Mouse (Mus musculus): ENCODE data around the gene Rps6ka5. TPM values are rescaled to one million over a fixed set of nuclear protein-coding genes. Genes with fewer than 3 reads are reported as not detected.

Gene Rps6ka5
- polyA plus RNA-seq, 1 experiment from 2014 or later, result 1.6 TPM

DNA sequence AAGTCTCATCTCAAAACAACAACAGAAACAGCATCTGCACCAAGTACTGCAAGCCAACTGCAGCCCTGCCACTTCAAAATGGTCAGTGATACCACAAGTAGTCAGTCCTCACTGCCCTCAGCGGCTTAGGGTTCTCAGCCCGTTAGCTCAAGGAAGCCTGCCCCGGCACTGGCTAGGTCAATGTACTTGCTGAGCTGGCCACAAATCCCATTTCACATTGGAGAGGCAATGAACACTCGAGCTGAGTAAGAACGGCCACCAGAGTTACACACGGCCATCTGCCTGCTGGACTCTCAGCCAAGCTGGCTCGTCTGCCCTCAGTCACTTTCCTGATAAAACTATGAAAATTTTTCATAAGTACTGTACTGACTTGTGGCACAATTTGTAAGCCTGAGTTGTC is 95.5 kb downstream of the Rps6ka5 start:
- WGBS (ENCODE audit: insufficient replicate concordance), result 70% methylated on average over 7 of the region's 7 CpGs
- no peaks in the 10 kb centered on the region for H3K36me3 ChIP-seq (ENCODE audit: control insufficient read depth, insufficient read depth)
- no peak for ATAC-seq (ENCODE audit: low read depth)

DNA sequence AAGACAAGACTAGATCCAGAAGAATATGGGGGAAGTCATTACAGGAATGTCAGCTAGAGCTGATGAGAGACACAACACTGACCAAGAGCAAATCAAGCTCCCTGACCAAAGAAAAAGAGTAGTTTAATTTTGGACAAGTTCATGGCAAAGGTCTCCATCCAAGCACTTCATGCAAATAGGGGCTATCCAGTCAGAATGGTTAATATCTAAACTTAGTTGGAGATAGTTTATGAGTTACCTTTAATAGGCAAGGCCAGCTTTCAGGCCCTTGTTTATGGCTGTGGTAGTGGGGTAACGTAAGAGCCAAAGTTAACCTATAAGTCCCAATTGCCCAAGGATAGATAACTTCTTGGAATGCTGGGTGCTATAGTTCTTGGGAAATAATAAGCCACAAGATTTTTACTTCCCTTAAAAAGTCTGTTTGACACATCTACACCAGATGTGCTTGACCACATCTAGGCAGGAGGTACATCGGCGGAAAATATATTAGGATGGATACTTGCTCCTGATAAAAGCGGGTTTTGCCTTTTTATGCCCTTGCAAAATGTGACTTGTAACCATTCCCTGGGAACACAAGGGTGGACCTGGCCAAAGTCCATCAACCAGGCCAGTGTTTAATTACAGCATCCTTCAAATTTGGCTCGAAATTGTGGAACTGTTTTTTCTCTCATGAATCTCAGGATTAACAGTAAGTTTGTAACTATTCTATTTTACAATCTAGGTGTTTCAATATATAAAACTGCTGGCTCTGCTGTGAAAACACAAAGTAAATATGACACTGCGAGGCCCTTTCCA is 97.5 kb downstream of the Rps6ka5 start:
- ATAC-seq (ENCODE audit: low read depth), result no peak
- no peak overlapping the region for H3K4me3 ChIP-seq (ENCODE audit: low read depth, low read length)
- 71% methylated on average over 6 of the region's 6 CpGs for WGBS (ENCODE audit: insufficient replicate concordance)

More for the DNA sequence above, 95.5 kb downstream of the Rps6ka5 start:
- no peak overlapping the region for H3K27ac ChIP-seq (ENCODE audit: low read length)
- H3K27me3 ChIP-seq (ENCODE audit: control insufficient read depth, insufficient read depth, low read depth, low read length), result no peaks in the 10 kb centered on the region
- no peaks in the 10 kb centered on the region for H3K9me3 ChIP-seq (replicated peaks; ENCODE audit: control insufficient read depth, low read length)
- H3K4me1 ChIP-seq (ENCODE audit: control insufficient read depth, low read depth, low read length), result no peaks in the 10 kb centered on the region
- H3K9ac ChIP-seq (ENCODE audit: low read depth, low read length), result no peak overlapping the region
- no peak overlapping the region for H3K4me2 ChIP-seq (ENCODE audit: low read depth, low read length)
- no peak overlapping the region for H3K4me3 ChIP-seq (ENCODE audit: low read depth, low read length)

DNA sequence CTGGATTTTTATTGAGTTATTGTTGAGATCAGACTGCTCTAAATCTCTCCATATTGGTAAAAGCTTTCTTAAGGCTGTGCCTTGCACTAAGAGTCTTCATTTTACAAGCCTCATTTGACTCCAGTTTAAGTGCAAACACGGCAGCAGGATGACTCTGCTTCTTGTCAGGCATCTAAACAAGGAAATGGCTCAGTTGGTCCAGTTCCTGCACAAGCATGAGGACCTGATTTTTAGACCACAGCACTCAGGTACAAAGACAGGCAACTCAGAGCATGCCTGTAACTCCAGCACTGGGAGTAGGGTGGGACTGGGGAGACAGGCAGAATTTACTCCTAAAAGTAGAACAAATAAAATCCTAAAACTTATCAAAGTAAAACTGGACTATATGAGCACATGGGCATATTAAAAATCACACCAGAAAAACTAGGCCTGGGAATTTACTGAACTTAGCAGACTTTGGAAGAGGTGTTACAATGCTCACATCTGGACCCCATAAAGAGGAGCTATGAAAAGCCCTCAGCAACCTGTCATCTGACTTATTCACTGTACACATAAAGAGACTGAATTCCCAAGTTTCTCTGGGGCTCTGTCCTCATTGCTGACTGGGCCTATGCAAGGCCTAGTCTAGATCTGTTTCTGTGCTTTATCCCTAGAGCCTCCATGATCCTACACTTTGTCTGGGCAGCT is 99.6 kb downstream of the Rps6ka5 start:
- no peak for ATAC-seq (ENCODE audit: low read depth)
- 14% methylated on average over 1 of the region's 1 CpGs for WGBS (ENCODE audit: insufficient replicate concordance)
- Histone ChIP-seq H3K9ac (ENCODE audit: low read depth, low read length) (no peak overlapping the region), H3K36me3 (ENCODE audit: control insufficient read depth, insufficient read depth) (no peaks in the 10 kb centered on the region), H3K9me3 (replicated peaks; ENCODE audit: control insufficient read depth, low read length) (no peaks in the 10 kb centered on the region), H3K4me1 (ENCODE audit: control insufficient read depth, low read depth, low read length) (no peaks in the 10 kb centered on the region), H3K27ac (ENCODE audit: low read length) (no peak overlapping the region), H3K4me2 (ENCODE audit: low read depth, low read length) (no peak overlapping the region), H3K4me3 (ENCODE audit: low read depth, low read length) (no peak overlapping the region), H3K27me3 (ENCODE audit: control insufficient read depth, insufficient read depth, low read depth, low read length) (no peaks in the 10 kb centered on the region)

More for the DNA sequence above, 97.5 kb downstream of the Rps6ka5 start:
- Histone ChIP-seq H3K4me2 (ENCODE audit: low read depth, low read length) (no peak overlapping the region), H3K9me3 (replicated peaks; ENCODE audit: control insufficient read depth, low read length) (no peaks in the 10 kb centered on the region), H3K9ac (ENCODE audit: low read depth, low read length) (no peak overlapping the region), H3K27me3 (ENCODE audit: control insufficient read depth, insufficient read depth, low read depth, low read length) (no peaks in the 10 kb centered on the region), H3K27ac (ENCODE audit: low read length) (no peak overlapping the region), H3K4me1 (ENCODE audit: control insufficient read depth, low read depth, low read length) (no peaks in the 10 kb centered on the region), H3K36me3 (ENCODE audit: control insufficient read depth, insufficient read depth) (no peaks in the 10 kb centered on the region)

DNA sequence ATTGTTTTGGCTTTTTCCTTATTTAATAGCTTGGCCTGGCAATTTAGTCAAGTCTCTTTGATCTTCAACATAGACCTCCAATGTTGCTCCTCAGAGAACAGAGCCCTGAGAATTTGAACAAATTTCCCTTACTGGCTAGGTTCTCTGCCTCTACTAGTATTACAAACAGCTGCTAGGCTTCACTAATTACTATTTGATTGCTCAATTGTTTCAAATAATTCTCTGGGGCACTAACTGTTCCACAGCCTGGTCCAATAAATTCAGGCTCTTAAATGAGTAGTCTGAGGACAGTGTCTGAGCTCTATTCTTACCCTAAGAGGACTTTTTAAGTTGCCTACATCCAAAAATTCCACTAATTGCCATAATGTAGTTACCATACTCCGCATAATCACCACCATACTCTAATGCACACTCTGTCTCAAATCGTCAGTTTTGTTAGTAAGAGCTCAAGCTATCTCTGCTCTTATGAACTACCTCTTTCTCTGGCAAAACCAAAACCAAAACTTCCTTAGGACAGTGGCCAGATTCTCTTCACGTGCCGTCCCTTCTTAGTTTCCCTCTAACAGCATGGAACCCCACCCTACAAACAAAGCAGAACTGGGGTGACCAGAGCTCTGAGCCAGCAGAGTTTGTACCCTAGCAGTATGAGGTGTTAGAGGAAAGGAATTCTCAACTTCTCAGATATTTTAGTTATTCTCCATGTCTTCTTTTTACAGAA is 100.4 kb downstream of the Rps6ka5 start:
- Histone ChIP-seq H3K4me2 (ENCODE audit: low read depth, low read length) (no peak overlapping the region), H3K9me3 (replicated peaks; ENCODE audit: control insufficient read depth, low read length) (no peaks in the 10 kb centered on the region), H3K27ac (ENCODE audit: low read length) (no peak overlapping the region; the same call in 1 of the 2 replicates), H3K27me3 (ENCODE audit: control insufficient read depth, insufficient read depth, low read depth, low read length) (no peaks in the 10 kb centered on the region), H3K4me1 (ENCODE audit: control insufficient read depth, low read depth, low read length) (no peaks in the 10 kb centered on the region), H3K4me3 (ENCODE audit: low read depth, low read length) (no peak overlapping the region), H3K36me3 (ENCODE audit: control insufficient read depth, insufficient read depth) (no peaks in the 10 kb centered on the region), H3K9ac (ENCODE audit: low read depth, low read length) (no peak overlapping the region)
- no peak for ATAC-seq (ENCODE audit: low read depth)
- WGBS (ENCODE audit: insufficient replicate concordance), result 27% methylated on average over 4 of the region's 4 CpGs

DNA sequence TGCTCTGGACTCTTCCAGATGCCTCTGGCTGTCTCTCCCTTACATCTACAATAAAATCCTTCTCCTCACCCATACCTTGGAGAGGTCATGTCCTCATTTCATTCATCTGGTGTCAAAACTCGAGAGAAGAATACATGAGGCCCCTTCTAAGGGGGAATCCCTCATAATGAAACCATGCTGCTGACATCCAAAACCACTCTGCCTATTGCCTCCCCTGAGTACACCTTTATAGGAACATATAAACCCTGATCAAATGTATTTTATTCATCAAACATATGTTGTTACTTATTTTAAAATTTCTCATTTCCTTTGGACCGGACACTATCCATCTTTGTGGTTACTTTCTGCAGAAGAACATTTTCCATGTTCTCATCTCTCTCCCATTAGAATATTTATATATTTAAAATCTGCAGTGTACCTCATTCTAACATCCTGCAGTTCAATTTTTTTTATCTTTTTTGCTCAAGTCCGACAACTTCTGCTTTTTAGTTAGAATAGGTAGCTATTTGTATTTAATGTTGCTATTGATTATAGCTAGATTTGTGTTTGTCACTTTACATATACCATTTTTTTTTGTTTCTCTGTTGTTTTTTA is 101.8 kb downstream of the Rps6ka5 start:
- Histone ChIP-seq H3K36me3 (ENCODE audit: control insufficient read depth, insufficient read depth) (no peaks in the 10 kb centered on the region), H3K4me3 (ENCODE audit: low read depth, low read length) (no peak overlapping the region), H3K27ac (ENCODE audit: low read length) (no peak overlapping the region), H3K27me3 (ENCODE audit: control insufficient read depth, insufficient read depth, low read depth, low read length) (no peaks in the 10 kb centered on the region), H3K4me2 (ENCODE audit: low read depth, low read length) (no peak overlapping the region), H3K4me1 (ENCODE audit: control insufficient read depth, low read depth, low read length) (no peaks in the 10 kb centered on the region), H3K9me3 (replicated peaks; ENCODE audit: control insufficient read depth, low read length) (no peaks in the 10 kb centered on the region), H3K9ac (ENCODE audit: low read depth, low read length) (no peak overlapping the region)
- 58% methylated on average over 3 of the region's 3 CpGs for WGBS (ENCODE audit: insufficient replicate concordance)
- ATAC-seq (ENCODE audit: low read depth), result no peak

DNA sequence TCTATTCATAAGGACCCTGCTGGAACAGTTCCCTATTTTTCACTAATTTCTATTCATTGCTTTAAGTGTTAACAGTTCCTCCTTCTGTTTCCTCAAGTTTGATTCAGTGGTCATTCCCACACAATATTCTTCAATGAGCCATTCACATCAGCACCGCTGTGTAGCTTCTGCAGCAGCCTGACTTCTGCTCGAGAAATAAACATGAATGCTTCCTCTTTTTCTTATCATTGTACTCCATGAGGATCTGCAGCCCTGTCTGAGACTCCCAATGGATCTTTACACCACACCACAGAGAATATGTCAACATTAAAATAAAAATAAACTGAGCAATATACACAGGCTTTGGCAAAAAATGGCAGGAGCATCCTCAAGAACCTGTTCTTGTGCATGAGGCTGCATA is 111.5 kb downstream of the Rps6ka5 start:
- no peaks in the 10 kb centered on the region for H3K27me3 ChIP-seq (ENCODE audit: control insufficient read depth, insufficient read depth, low read depth, low read length)
- H3K9me3 ChIP-seq (replicated peaks; ENCODE audit: control insufficient read depth, low read length), result no peaks in the 10 kb centered on the region
- no peak overlapping the region for H3K27ac ChIP-seq (ENCODE audit: low read length)
- no peak for ATAC-seq (ENCODE audit: low read depth)
- H3K4me2 ChIP-seq (ENCODE audit: low read depth, low read length), result no peak overlapping the region
- H3K36me3 ChIP-seq (ENCODE audit: control insufficient read depth, insufficient read depth), result no peaks in the 10 kb centered on the region
- H3K4me3 ChIP-seq (ENCODE audit: low read depth, low read length), result no peak overlapping the region
- H3K4me1 ChIP-seq (ENCODE audit: control insufficient read depth, low read depth, low read length), result no peaks in the 10 kb centered on the region
- H3K9ac ChIP-seq (ENCODE audit: low read depth, low read length), result no peak overlapping the region
- WGBS (ENCODE audit: insufficient replicate concordance), result 28% methylated on average over 2 of the region's 2 CpGs

DNA sequence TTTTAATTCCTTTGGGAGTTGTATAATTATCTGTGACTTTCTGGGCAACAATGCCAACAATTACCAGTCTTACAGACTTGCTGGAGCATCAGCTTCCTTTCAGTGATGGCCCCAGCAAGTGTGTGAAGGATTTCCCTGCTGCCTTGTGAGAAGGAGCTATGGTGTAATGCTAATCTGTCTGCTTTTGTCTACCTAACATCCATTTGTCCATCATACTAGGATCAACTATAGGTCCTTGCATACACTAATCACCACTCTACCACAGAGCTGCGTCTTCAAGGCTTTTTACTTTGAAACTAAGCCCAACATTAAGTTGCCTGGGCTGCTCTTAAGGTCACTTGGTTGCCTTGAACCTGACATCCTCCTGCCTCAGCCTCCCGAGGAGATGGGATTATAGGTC is 112.9 kb downstream of the Rps6ka5 start:
- ATAC-seq (ENCODE audit: low read depth), result no peak
- Histone ChIP-seq H3K9me3 (replicated peaks; ENCODE audit: control insufficient read depth, low read length) (no peaks in the 10 kb centered on the region), H3K36me3 (ENCODE audit: control insufficient read depth, insufficient read depth) (no peaks in the 10 kb centered on the region), H3K27ac (ENCODE audit: low read length) (no peak overlapping the region), H3K4me2 (ENCODE audit: low read depth, low read length) (no peak overlapping the region), H3K9ac (ENCODE audit: low read depth, low read length) (no peak overlapping the region), H3K4me3 (ENCODE audit: low read depth, low read length) (no peak overlapping the region), H3K4me1 (ENCODE audit: control insufficient read depth, low read depth, low read length) (no peaks in the 10 kb centered on the region), H3K27me3 (ENCODE audit: control insufficient read depth, insufficient read depth, low read depth, low read length) (no peaks in the 10 kb centered on the region)
- 72% methylated on average over 2 of the region's 2 CpGs for WGBS (ENCODE audit: insufficient replicate concordance)

DNA sequence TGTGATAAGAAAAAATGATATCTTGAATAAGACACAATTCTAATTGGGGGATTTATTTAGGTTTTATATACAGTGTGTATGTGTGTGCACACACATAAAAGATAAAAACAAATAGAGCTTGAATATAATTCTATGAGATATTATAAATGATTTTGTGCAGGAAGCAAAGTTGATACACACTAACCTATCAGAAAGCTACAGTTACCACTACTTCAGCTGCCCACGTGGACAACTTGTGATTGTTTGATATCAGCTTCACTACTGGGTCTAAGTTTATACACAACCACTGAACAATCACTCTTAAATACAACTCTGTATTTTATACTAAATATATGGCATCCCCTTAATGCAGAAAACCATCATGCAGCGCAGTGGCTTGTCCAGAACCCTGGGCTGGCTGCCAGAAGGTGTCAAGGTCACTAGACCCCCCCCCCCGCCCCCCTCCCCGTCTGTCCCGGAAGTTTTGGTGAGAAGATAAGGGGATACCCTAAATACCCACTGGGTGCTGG is 113.5 kb downstream of the Rps6ka5 start:
- H3K4me2 ChIP-seq (ENCODE audit: low read depth, low read length), result no peak overlapping the region
- no peaks in the 10 kb centered on the region for H3K36me3 ChIP-seq (ENCODE audit: control insufficient read depth, insufficient read depth)
- H3K27ac ChIP-seq (ENCODE audit: low read length), result no peak overlapping the region
- no peaks in the 10 kb centered on the region for H3K9me3 ChIP-seq (replicated peaks; ENCODE audit: control insufficient read depth, low read length)
- ATAC-seq (ENCODE audit: low read depth), result no peak
- H3K27me3 ChIP-seq (ENCODE audit: control insufficient read depth, insufficient read depth, low read depth, low read length), result no peaks in the 10 kb centered on the region
- H3K9ac ChIP-seq (ENCODE audit: low read depth, low read length), result no peak overlapping the region
- WGBS (ENCODE audit: insufficient replicate concordance), result 29% methylated on average over 5 of the region's 5 CpGs
- no peak overlapping the region for H3K4me3 ChIP-seq (ENCODE audit: low read depth, low read length)
- H3K4me1 ChIP-seq (ENCODE audit: control insufficient read depth, low read depth, low read length), result no peaks in the 10 kb centered on the region
